Mouse (Mus musculus) embryonic stem cell, embryonic (primary cell): ENCODE data around the gene Pdpn.

Source experiments
- CTCF ChIA-PET, 4 experiments: fragments of 300-600 bp in 2 of 4; fragments of 350-600 bp in 2 of 4; sonication (Branson Sonifier 250); formaldehyde crosslinking; loops; one replicate each; lab custom pipeline; 2022; ENCODE audit warnings: inconsistent platforms in 2 of 4; lab: Charles Lee
- POLR2A ChIA-PET, 4 experiments: fragments of 300-600 bp in 2 of 4; fragments of 350-600 bp in 2 of 4; sonication (Branson Sonifier 250); formaldehyde crosslinking; loops; one replicate each; lab custom pipeline; 2022; ENCODE audit warnings: antibody characterized with exemption in 4 of 4, inconsistent platforms in 1 of 4; lab: Charles Lee

Gene Pdpn

GRCm38 (mm10) chr4:143299325-143300070 is at the start of gene Pdpn:
TSS of gene Pdpn (minus strand) at chr4:143299564.
- ChIA-PET POLR2A (interaction anchor here (0.6 to 9.6 kb wide), 40 partner anchors 8 to 1729 kb away, joined by 3 to 207 read pairs (median 4); partner anchors contain the start of gene Lrrc38 (in 1 of the 4)), CTCF (interaction anchor here (0.5 to 3.0 kb wide), 11 partner anchors 12 to 1104 kb away, joined by 3 to 11 read pairs (median 6); no protein-coding TSS in a partner anchor)

DNA sequence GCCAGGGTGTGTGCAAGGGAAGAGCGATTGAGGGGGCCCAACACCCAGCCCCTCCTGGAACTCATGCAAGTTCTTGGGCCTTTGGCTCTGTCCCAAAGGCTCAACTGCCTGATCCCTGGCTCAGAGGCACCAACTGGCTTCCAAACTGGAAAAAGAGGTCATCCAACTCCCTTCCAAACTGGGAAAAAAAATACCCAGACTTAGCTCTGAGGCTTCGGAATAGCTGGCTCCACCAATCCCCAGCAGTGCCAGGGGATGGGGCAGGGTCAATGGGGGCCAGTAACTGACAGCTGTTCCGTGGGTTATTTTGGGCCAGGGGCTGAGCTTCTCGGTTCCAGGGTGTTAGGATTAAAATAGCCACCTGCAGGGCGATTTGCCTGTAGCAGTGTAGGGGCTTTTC is 49.3 kb upstream of the Pdpn start:
- POLR2A ChIA-PET = interaction anchor here in 3 of 4 experiments (0.6 to 2.3 kb wide), 16 partner anchors 10 to 187 kb away, joined by 3 to 7 read pairs (median 3); partner anchors contain the start of gene Pramef8 (in 1 of the 3)
- CTCF ChIA-PET = interaction anchor here in 2 of 4 experiments (0.7 to 1.7 kb wide), 6 partner anchors 11 to 33 kb away, joined by 3 to 8 read pairs (median 4); no protein-coding TSS in a partner anchor

DNA sequence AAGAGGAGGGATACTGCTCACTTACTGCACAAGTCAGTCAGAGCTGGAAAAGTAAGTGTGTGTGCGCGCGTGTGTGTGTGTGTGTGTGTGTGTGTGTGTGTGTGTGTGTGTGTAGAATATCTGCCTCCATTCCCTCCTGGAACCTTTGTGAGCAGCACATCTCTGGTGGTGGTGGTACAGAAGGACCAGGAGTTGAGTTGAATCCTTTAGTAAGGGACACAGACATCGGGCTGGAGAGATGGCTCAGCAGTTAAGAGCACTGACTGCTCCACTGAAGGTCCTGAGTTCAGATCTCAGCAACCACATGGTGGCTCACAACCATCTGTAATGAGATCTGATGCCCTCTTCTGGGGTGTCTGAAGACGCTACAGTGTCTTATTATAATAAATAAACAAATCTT is 46.1 kb upstream of the Pdpn start:
- ChIA-PET CTCF (interaction anchor here in 1 of 4 experiments (0.6 kb wide), 1 partner anchor 17 kb away, joined by 4 read pairs; no protein-coding TSS in a partner anchor), POLR2A (interaction anchor here in 1 of 4 experiments (0.7 kb wide), 1 partner anchor 1738 kb away, joined by 5 read pairs; no protein-coding TSS in a partner anchor)

DNA sequence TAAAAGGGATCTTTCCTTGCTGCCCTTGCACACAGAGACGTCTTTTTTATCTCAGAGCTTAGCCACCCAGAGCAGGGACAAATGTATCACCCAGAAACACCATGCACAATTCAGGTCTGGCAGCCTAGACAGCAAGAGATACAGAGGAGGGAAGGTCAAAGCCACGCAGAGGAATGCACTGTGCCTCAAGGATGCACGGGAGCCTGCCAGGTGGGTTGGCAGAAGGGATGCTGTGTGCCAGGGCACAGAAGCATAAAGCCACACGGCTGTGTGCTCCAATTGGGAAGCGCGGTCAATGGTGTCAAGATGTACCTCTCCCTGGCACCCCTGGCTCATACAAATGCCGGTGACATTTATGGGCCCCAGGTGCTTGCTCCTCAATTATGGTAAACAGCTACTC is 42.1 kb upstream of the Pdpn start:
- CTCF ChIA-PET = interaction anchor here in 2 of 4 experiments (0.6 kb wide), 3 partner anchors 12 to 1027 kb away, joined by 3 to 5 read pairs (median 3); no protein-coding TSS in a partner anchor
- POLR2A ChIA-PET = interaction anchor here in 3 of 4 experiments (0.5 to 1.8 kb wide), 6 partner anchors 10 to 1399 kb away, joined by 3 to 9 read pairs (median 3); no protein-coding TSS in a partner anchor

DNA sequence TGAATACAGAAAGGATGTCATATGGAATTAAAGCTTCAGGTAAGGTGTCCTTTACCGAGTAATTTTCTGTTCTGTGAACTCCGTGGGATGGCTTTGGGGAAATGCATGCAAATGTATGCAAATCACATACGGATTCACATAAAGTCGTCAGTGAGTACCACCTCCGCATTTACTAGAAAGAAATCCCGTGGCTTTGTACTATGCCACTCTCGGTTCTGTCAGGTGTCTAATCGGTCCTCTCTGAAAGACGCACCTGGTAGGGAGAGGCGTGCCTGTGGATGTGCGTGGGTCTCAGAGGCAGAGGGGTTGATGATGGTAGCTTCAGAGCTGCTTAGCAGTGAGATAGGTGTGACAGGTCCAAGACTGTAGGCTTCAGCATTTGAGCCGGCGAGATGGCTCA is 40.4 kb upstream of the Pdpn start:
- POLR2A ChIA-PET = interaction anchor here in 2 of 4 experiments (0.9 to 2.1 kb wide), 4 partner anchors 11 to 39 kb away, joined by 3 to 8 read pairs (median 4); no protein-coding TSS in a partner anchor
- CTCF ChIA-PET = interaction anchor here in 3 of 4 experiments (0.9 to 1.2 kb wide), 3 partner anchors 14 to 81 kb away, joined by 3 to 4 read pairs (median 3); no protein-coding TSS in a partner anchor

- ChIA-PET POLR2A (interaction anchor here in 2 of 4 experiments (0.6 to 3.4 kb wide), 12 partner anchors 8 to 174 kb away, joined by 3 to 13 read pairs (median 6); partner anchors contain the start of genes Pdpn (in 2 of the 2) and Lrrc38 (in 1 of the 2)), CTCF (interaction anchor here in 2 of 4 experiments (1.0 to 1.4 kb wide), 6 partner anchors 11 to 45 kb away, joined by 3 to 5 read pairs (median 3); no protein-coding TSS in a partner anchor)
Measured at GRCm38 (mm10) chr4:143336096-143336495, 36.7 kb upstream of the Pdpn start.

GRCm38 (mm10) chr4:143334995-143335394 is 35.6 kb upstream of the Pdpn start:
- ChIA-PET CTCF (interaction anchor here in 1 of 4 experiments (0.7 to 0.9 kb wide), 2 partner anchors 10 to 1359 kb away, joined by 3 to 4 read pairs; no protein-coding TSS in a partner anchor), POLR2A (interaction anchor here in 2 of 4 experiments (1.1 to 1.9 kb wide), 4 partner anchors 10 to 40 kb away, joined by 3 to 6 read pairs (median 4); partner anchors contain the start of gene Pdpn (in 1 of the 2))

GRCm38 (mm10) chr4:143334145-143334544 is 34.8 kb upstream of the Pdpn start:
- CTCF ChIA-PET = interaction anchor here in 2 of 4 experiments (0.7 to 0.9 kb wide), 2 partner anchors 47 to 301 kb away, joined by 4 to 6 read pairs; no protein-coding TSS in a partner anchor

GRCm38 (mm10) chr4:143331787-143332186 is 32.4 kb upstream of the Pdpn start:
- CTCF ChIA-PET = no interaction called here
- POLR2A ChIA-PET = no interaction called here

More at GRCm38 (mm10) chr4:143334145-143334544, 34.8 kb upstream of the Pdpn start:
- POLR2A ChIA-PET = interaction anchor here in 2 of 4 experiments (1.0 to 1.4 kb wide), 4 partner anchors 10 to 40 kb away, joined by 3 to 7 read pairs (median 4); no protein-coding TSS in a partner anchor

DNA sequence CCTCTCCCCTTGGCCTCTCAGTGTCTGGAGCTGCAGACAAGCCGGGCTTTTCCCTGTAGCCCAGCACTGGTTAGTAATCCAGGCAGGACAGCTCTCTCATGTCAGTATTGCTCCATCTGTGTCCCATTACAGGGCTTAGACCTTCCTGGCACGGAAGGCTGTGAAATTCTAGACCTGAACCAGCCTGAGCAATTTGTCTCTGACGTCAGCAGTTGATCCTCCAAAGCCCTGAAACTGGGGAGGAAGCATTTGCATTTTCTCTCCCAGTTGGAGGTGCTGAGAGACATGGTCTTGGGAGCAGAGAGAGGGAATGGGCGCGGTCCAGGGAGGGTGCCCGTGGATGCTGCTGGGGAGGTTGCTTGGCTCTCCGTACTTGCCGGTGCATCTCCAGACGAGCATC is 31.2 kb upstream of the Pdpn start:
- ChIA-PET CTCF (interaction anchor here in 1 of 4 experiments (0.7 to 0.9 kb wide), 2 partner anchors 30 to 51 kb away, joined by 3 read pairs; no protein-coding TSS in a partner anchor), POLR2A (interaction anchor here in 1 of 4 experiments (0.6 kb wide), 1 partner anchor 89 kb away, joined by 4 read pairs; no protein-coding TSS in a partner anchor)

DNA sequence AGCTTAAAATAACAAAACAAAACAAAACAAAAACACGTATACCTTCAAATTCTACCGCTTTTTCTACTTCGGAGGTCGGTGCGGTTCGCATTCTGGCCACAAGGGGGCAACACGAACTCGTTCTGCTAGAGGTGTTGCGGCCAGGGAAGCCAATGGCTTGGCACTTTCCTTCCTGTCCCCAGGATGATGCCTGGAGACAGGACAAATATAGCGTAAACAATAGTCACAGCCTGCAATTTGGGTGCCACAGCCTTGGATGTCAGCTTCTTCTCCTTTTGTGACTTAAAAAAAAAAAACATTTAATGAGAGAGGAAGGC is 26.2 kb upstream of the Pdpn start:
- POLR2A ChIA-PET = interaction anchor here in 3 of 4 experiments (0.8 to 1.7 kb wide), 7 partner anchors 14 to 55 kb away, joined by 3 to 7 read pairs (median 4); no protein-coding TSS in a partner anchor
- CTCF ChIA-PET = interaction anchor here (0.6 to 2.6 kb wide), 22 partner anchors 10 to 1560 kb away, joined by 3 to 16 read pairs (median 4); partner anchors contain the start of genes Lrrc38 (in 1 of the 4) and Pdpn (in 1 of the 4)

GRCm38 (mm10) chr4:143324925-143325624 is 25.7 kb upstream of the Pdpn start:
- ChIA-PET POLR2A (interaction anchor here in 3 of 4 experiments (0.7 to 1.7 kb wide), 21 partner anchors 9 to 1254 kb away, joined by 3 to 9 read pairs (median 3); partner anchors contain the start of gene Pdpn (in 1 of the 3)), CTCF (interaction anchor here (0.6 to 2.6 kb wide), 28 partner anchors 10 to 1560 kb away, joined by 3 to 16 read pairs (median 4); partner anchors contain the start of genes Lrrc38 (in 1 of the 4) and Pdpn (in 1 of the 4))

DNA sequence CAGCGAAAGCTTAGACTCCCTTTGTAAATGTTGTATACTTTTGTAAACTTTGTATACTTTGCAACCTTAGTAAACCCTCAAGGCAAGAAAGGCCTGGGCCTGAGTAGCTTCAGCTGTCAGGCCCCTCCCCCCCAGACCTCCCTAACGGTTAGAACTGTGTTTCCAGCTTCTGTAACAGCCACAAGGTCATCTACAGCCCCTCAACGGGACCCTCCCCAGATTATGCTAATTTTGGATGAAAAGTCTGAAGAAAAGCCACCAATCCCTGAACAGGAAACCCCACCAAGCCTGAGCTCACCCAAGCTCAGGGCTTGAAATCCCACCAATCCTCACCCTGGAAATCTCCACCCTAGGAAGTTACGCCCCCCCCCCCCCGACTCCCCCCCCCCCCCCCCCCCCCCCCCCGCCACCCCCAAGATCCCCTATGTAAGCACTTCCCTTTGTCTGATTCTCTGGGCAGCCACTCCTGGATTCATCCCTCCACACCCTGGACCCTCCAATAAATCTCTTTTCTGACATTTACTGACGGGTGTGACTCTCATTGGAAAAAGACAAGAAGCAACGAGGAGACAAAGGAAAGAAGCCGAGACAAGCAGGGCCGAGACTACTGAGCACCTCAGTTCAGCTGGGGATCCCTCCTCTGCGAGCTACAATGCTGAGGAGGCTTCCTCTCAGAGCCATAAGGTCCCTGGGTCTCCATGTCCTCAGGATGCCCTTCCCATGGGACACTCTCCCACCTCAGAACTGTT is 25.0 kb upstream of the Pdpn start:
- ChIA-PET CTCF (interaction anchor here (0.6 to 2.6 kb wide), 21 partner anchors 12 to 382 kb away, joined by 3 to 16 read pairs (median 4); partner anchors contain the start of genes Lrrc38 (in 2 of the 4) and Pdpn (in 1 of the 4)), POLR2A (interaction anchor here in 3 of 4 experiments (0.6 to 1.7 kb wide), 27 partner anchors 10 to 1254 kb away, joined by 3 to 9 read pairs (median 3); partner anchors contain the start of genes Lrrc38 (in 1 of the 3) and Pdpn (in 1 of the 3))

DNA sequence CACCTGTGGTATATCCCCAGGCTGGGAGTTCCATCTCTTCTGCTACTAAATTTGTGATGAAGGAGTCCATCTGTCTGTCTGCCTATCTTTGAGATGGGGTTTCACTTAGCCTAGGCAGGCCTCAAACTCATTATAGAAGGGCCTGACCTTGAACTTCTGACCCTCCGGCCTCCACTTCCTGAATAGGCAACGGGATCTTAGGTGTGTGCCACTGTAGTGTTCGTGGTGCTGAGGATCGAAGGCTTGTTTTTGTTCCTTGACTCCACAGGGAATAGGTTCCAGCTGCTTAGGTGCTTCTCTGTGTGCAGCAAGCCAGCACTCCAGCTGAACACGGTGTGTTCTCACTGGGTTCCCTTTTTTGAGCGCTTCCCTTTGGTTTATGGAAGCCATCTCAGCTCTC is 13.9 kb upstream of the Pdpn start:
- CTCF ChIA-PET = interaction anchor here in 3 of 4 experiments (0.6 to 1.7 kb wide), 3 partner anchors 28 to 182 kb away, joined by 4 to 8 read pairs (median 6); no protein-coding TSS in a partner anchor
- POLR2A ChIA-PET = interaction anchor here in 2 of 4 experiments (0.5 to 1.9 kb wide), 6 partner anchors 11 to 67 kb away, joined by 3 to 13 read pairs (median 4); partner anchors contain the start of gene Pdpn (in 1 of the 2)

DNA sequence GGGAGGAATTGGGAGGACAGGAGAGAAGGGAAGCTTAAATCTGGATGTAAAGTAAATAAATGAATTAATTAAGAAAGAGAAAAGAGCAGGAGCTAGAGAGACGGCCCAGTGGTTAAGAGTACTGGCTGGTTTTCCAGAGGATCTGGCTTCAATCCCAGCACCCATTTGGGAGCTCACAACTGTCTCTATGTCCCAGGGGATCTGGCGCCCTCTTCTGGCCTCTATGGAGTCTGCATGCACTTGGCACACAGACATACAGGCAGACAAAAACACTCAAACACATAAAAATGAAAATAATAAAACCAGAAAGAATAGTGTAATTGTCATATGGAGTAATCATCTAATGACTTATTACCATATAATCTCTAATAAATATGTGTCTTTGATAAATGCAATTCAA is 12.0 kb upstream of the Pdpn start:
- CTCF ChIA-PET = interaction anchor here (0.5 to 2.4 kb wide), 64 partner anchors 9 to 729 kb away, joined by 3 to 21 read pairs (median 4); partner anchors contain the start of genes Pdpn (in 2 of the 4) and Lrrc38 (in 1 of the 4)
- POLR2A ChIA-PET = interaction anchor here (0.5 to 2.4 kb wide), 31 partner anchors 9 to 1862 kb away, joined by 3 to 22 read pairs (median 4); partner anchors contain the start of genes Pdpn (in 3 of the 4) and Lrrc38 (in 1 of the 4)
